Mouse (Mus musculus): Measurements from ENCODE around the gene Ugt1a2.

Gene Ugt1a2

DNA sequence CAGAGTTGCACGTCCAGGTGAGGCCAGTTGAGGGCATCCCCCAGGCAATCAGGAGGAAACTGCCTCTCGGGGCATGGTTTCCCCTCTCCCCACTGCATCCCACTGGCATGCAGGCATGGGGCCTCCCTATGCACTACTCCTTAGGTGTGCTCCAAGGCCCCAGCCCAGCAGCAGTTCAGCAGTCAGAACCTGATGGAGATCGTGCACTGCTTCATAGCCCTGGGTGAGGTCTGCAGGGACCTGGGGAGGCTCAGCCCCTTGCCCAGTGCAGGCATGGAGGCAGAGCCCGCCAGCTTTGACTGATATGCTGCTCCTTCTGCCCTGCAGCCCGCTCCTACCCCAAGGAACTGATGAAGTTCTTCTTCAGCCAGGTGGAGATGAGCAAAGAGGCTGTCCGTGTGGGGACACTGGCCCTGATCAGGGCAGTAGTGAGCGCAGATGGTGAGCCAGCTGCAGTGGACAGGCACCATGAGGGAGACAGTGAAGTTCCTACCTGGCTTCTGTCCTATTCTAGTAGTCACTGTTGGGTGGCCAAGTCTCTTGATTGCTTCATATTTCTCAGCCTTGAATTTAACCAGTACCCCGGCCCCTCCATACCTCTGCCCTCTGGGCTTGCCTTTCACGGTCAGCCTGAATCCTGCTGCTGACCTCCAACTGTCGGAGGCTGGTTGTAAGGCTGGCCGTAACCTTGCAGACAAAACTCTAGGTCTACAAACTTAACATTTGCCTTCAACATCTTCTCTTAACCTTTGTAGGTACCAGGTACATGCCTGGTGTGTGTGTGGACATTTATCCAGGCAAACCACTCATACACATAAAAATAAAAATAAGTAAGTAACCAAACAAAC is 34.9 kb downstream of the Ugt1a2 start:
- DNase-seq = no peak

DNA sequence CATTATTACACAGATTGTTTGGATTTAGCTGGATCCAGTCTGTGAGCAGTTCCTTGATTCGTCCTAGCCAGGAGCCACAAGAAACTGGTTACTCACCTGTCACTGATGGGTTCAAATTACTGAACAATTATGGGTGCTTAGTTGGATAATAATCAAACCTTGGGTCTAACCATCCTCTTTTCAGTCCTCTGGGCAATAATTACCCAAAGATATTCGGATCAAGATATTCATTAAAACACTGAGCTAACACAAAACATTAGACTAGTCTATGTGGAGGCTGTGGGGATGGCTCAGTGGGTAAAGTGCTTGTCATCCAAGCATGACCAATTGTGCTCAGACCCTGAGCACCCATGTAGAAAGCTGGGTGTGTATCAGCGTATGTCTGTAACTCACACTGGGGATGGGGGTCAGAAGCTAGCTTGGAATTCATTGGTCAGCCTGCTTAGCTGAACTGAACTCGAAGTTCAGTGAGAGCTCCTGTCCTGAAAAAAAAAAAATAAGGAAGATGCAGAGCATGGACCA is 35.6 kb downstream of the Ugt1a2 start:
- no peak for DNase-seq

DNA sequence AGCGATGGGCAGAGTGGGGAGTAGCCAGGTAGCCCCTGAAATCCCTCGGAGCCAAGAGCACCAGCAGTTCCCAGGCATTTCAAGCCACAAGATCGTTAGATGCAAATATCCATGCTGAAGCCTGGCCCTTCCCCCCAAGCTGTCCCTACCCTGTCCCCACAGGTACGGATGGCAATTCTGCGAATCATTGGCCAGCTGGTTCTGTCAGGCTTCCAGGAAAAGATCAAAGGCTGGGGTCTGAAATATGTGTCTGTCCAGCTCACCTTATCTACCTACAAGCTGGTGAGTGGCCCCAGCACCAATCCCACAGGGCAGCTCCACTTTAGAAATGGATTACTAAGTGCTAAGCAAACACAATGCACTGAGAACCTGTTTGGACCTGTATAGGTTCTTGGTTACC is 36.9 kb downstream of the Ugt1a2 start:
- DNase-seq = peak; percentile 48

DNA sequence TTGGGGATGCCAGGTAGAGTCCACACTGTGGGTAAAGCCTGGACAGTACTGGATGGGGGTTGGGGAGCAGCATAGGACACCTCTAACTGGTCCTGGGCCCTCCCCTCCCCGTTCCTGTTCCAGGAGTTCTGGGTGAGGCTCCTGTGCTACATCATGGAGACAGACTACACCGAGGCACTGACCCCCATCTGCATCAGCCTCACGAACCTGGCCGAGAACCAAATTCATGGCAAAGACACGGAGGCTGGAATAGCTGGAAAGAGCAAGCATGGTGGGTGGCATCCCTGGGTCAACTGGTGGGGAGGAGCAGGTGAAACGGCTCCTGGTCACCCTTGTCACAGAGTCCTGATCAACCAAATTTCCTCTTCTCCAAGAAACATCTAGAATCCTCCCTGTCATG is 38.4 kb downstream of the Ugt1a2 start:
- no peak for DNase-seq

DNA sequence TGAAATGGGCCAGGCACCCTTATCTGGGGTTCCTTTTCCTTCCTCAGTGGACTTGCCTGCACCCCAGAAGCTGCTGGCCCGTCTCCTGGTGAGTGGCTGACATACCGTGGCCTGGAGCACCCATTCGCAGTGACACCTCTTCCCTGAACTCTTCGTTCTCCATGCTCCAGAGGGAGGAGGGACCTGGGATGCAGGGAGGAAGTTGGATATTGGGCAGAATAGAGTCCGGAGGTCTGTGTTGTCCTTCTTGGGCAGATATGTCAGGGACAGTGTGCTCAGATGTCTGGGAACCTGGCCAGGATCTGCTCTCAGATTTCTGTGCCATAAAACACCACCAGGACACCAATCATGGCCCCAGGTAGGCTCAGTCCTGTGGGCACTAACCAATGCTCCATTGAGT is 39.7 kb downstream of the Ugt1a2 start:
- no peak for DNase-seq

DNA sequence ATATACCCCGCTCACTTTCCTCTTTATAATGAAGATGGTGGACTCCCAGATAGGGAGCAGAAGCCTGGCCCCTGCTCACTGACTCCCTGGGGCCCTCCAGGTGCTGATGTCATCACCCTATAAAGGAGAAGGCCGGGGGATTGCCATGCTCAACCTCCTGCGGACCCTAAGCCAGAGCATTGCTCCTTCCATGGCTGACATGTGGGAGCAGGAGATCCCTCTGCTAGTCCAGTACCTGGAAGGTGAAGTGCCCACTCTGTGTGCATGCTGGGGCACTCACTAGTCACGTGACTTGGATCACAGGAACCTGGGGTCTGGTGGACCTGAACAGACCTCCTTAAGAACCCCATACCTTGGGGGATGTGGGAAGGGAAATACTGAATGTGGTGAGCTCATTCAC is 40.2 kb downstream of the Ugt1a2 start:
- DNase-seq = no peak

DNA sequence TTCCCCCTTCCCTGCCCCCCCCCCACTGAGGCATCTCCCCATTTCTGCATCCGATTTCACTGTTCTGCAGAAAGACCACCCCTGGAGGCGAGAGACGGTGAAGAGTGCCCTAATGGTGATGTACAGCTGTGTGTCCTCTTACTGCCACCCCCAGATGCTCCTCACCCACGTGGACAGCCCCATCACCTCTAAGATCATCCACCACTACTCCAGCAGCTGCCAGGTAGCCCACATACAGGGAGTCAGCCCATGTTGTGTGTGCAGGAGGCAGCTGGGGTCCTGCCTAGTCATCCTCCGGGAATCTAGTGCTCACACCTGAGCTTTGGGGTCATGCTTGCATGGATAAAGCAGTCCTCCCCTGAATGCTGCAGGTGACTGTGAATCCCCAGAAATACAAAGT is 43.5 kb downstream of the Ugt1a2 start:
- no peak for DNase-seq

DNA sequence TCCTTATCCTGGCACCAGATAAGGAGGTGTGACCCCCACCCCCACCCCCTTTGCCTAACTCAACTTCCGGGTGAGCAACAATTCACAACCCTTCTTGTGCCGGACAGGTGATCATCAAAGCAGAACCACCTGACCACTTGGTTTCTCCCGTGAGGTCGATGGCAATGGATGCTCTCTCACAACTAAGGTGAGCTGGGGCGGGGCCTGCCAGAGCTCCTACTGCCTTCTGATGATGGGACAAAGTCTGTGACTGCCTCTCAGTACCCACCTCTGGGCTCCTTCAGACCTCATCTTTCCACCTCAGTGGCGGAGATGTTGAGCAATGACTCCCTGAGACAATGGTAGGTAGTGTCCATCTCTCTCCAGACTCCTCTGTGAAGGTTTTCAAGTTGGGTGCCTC is 45.5 kb downstream of the Ugt1a2 start:
- DNase-seq = no peak

DNA sequence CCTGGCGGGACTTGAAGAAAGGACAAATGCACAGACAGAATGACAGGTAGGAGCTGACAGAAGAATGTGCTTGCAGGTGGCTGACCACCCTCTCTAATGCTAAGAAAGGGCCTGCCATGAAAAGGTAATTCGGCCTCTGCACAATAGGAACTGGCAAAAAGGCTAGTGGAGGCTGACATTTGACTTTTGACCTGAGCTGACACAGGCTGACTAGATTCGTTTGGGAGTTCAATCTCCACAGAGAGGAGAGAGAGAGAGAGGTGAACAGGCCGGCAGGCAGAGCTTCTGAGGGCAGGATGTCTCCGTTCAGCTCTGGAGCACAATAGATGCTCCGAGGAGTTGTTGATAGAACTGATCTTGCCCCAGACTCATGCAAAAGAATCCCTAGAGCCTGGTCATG is 46.0 kb downstream of the Ugt1a2 start:
- no peak for DNase-seq

DNA sequence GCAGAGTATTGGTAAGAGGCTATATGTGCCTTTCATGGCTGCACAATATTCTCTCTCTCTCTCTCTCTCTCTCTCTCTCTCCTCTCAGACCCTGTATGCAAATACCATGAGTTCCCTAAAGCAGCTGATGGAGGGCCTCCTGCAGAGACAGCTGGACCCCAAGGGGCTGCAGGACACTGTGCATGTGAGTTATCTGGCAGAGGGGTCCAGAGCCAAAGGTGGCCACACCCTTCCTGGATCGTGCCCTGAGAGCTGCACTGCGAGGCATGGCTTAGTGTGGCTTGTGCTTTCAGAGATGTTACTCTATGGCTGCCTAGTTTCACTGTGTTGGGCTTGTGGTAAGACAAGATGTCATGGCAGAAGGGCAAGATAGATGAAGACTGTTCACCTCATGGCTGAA is 47.3 kb downstream of the Ugt1a2 start:
- DNase-seq = no peak

DNA sequence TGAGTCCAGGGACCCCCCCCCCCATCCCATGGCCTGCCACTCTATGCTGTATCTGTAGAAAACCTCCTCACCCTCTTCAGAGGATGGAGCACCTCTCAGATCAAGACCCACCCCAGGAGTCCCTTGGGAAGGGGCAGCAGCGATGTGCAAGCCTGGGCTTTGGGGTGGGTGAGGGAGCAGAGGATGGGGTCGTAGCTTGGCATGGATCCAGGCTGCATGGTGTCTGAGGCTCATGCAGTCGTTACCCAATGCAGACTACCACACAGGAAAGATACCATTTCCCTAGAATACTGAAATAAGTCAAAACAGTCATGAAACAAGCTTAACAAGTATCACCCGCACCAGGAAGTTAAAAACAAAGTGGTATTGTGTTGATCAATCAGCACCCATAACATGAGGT is 48.3 kb downstream of the Ugt1a2 start:
- DNase-seq = no peak

DNA sequence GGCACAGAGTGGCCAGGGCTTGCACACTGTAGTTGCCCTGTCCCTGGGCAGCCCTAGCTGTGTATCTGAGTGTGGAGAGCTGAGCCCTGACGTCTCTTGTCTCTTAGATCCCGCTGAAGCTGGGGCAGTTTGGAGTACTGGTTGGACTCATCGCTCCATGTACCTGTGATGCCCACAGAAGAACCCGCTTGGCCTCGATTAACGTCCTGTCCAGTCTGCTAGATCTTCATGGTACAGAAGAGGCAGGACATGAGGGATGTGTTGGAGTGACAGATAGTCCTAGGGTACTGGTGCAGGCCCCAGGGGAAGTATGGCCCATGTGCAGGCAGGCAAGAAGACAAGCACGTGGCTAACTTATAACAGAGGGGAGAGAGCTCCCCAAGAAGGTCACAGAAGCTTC is 49.2 kb downstream of the Ugt1a2 start:
- no peak for DNase-seq

DNA sequence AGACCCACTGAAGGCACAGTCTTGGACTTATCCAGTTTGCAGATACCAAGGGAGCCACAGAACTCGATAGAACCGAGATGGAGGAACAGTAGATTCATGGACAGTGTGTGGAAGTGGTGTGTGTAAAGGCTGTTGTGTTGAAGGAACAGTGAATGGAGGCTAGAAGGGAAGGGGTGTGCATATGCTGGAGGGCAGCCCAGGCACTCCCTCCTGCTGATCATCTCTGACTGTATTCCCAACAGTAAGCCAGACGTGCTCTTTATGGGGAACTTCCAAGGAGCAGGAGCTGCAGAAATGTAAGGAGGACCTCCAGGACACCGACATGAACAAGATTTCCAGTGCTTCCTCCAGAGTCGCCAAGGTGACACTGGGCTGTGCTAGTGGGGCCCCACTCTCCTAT is 49.6 kb downstream of the Ugt1a2 start:
- no peak for DNase-seq

DNA sequence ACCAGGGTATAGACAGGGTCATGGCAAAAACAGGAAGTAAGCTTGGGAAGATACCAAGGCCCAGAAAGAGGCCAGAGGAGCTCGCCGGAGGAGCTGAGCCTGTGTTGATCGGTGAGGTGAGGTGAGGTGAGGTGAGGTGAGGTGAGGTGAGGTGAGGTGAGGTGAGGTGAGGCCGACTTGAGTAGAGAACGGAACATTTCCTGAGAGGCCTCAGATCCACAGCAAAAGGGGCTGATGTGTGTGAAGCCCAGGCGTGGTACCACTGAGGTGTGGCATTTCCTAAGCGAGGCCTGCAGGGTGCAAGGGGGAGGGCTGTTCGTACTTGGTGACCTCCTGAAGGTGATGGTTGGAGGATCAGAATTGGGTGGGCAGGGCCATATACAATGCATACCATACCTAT is 52.7 kb downstream of the Ugt1a2 start:
- no peak for DNase-seq

DNA sequence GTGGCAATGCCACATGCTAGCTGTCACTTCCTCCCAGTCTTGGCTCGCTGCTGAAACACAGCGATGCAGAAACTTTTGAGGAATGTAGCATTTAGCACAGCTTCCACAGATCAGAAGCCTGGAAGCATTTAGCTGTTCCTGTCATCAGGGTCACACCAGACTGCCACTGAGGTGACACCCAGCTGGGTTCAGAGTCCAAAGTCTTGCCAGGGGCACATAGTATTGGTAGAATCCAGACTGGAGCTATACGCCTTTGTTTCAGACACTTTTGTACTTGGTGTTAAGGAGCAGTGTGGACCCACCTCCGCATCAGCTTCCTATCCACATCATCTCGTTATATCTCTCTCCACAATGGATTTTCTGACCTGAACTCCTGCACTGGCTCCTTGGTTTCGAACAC is 53.1 kb downstream of the Ugt1a2 start:
- no peak for DNase-seq

DNA sequence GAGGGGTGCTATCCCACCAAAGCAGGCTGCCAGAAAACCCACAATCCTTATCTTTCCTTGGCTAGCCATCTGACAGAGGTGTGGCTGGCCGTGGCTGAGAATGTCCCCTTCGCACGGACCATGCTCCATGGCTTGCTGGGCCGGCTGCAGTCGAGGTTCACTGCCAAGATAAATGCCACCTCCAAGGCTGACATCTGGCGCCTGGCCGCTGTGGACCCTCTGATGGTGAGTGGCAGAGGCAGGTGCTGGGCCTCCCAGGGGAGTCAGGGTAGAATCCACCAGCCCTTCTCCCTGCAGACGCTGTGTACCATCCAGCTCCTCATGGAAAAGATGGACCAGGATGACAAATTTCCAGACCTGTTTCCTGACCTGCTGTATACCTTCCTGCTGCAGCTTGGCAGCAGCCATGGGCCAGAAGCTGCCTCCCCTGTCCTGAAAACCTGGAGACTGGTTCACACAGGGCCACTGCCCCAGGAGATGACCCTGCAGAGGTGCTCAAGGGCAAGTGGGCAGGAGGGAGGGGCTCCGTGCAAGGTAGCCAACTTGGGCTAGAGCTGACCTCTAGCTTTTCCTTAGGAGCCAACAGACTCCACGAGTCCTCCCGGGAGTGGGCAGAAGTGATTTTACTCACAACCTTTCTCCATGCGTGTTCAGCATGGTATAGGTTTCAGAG is 54.5 kb downstream of the Ugt1a2 start:
- DNase-seq = no peak

DNA sequence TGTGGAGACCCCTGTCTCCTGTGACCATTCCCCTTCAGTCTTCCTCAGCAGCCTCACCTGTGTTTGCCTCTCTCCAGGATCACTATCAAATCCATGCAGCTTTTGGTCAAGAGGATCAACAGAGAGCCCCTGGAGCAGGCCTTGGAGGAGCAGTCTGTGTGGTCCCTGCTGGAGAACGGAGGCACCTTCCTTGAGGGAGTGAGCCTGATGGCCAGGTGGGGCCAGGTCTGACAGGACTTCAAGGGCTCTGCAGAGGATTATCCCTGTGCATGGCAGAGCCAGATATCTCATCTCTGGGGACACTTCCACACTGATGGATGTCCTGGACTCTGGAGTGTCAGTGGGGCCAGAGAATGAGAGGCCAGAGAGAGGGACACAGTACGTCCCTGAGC is 55.1 kb downstream of the Ugt1a2 start:
- DNase-seq = no peak

DNA sequence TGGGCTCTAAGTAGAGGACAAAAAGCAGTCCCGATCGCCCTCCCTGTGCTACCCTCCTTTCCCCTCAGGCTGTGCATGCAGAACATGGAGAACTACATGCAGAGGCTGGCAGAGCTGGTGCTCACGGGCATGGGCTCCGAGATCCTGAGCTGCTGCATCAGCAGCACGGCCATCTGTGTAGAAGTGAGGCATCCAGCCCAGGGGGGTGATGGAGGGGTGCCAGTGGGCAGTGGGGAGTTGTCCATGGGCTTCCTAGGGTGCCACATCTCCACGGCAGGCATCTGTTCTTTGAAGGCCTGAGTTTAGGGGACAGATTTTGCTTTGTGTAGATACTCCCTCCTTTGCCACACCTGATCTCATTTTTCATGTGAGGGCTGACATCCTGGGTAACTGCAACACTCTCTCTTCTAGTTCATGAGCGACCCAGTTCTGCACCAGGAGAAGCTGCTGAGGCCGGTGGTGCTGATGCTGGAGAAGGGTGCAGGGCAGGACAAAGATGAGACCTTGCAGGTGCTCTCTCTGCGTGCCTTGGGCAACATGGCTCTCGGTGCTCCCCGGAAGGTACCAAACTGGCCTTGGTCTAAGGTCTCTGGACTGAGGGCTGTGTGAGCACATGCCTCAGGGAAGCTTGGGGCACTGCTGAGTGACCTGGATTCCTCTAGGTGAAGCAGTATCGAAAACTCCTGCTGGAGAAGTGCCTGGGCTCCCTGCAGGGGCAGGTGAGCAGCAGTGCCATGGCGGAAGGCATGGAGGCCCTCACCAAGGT is 55.8 kb downstream of the Ugt1a2 start:
- no peak for DNase-seq

DNA sequence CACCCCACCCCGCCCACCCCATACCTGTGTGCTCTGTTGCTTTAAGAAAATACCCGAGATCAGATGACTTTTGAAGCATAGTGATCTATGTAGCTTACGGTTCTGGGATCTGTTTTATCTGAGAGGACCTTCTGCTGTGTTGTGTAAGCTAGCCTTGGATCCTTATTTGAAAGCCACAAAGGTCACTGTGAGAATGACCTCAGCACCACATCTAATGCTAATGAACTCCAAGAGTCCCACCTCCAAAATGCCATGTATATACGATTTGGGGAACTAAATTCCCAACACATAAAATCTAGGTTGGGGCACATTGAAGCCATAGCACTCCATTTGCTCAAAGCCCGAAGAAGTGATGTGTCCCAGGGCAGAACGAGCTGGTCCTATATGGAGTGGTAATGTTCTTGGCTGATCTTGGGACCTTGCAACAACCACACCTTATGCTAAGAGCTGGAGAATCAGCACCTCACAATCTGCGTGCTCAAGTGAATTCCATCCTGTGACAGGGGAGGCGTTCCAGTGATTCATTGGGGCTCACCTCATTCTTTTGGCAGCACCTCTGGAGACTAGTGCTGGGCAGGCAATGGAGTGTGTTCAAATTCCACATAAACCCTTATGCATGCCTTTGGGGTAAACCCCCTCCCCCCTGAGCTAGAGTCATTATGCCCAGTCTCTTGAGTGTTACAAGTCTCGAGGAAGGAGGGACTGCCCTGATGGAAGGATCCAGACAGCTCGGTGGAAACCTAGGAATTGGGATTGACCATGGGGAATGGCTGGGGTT is 56.7 kb downstream of the Ugt1a2 start:
- DNase-seq = no peak

DNA sequence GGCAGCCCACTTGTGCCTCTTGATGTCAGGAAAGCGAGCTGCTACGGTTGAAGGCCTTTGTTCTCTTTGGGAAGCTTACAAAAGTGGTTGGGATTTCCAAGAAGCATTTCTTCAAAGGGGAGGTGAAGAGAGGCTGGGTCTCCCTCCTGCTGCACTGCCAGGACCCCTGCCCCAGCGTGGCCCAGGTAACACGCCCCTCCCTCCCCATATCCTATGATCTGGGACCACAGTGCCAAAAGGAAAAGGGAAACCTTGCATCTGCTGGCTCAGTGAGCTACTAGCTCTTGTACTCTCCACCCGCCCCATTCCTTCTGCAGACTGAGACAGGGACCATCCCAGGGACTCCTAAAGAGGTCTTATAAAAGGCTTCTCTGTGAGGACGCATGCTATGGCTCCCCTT is 57.3 kb downstream of the Ugt1a2 start:
- no peak for DNase-seq

DNA sequence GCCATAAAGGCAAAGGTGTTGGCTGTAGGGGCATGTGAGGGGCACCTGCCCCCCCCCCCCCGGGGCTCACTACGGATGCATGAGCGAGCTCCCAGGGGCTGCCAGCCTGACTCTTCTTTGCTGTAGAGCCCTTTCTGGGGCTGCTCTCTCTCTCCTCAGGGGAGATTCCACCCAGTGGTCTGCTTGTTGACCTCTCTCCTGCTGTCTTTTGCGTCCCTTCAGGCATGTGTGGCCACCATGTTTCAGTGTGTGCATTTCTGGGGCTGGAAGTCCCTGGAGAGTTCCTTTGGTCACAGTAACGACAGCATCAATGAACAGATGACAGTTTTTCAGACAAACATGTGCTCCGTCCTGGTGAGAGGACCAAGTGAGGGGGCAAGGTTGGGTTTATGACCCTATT is 58.0 kb downstream of the Ugt1a2 start:
- no peak for DNase-seq

DNA sequence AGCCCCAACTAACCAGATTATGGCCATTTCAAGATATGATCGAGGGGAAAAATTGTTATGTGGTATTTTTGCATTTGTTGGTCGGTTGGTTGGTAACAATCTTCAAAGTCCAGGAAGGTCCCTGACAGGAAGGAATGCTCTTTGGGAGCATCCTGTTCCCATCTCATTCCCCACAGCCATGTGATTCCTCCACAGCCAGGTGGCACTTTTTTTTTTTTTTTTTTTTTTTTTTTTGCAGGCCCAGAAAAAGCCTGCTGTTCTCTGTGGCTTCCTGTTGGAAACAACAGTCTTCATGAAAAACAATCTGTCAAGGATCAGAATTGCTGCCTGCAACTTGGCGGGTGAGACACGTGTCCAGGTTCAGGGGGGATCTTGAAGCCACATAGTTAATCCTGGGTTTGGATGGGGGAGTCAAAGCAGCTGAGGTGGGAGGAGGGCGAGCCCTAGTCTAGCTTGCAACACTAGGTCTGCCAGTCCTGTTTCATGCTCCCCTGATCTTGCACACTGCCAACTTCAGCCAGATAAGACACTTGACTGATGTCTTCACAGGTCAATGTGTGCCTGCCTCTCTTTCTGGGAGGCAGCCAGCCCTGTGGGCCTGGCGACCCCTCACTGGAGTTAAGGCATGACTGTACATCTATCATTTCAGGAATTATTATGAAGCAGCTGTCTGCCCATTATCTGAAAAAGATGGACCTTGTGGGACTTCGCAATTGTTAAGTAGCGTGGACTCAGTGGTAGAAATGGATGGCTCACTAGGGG is 58.7 kb downstream of the Ugt1a2 start:
- DNase-seq = no peak

Measured in lung, postnatal 36 days (tissue).